Mouse (Mus musculus) bone marrow macrophage, adult 2 months (primary cell): ENCODE results near the gene Krtap28-10.

Source experiments
- CTCF ChIP-seq: IDR thresholded peaks from 2 replicates; pipeline ENCODE4 v1.5.1; 2012; ENCODE audit warnings: low read depth, mild to moderate bottlenecking, low read length, moderate library complexity
- POLR2A ChIP-seq: IDR thresholded peaks from 2 replicates; pipeline ENCODE4 v1.6.1; 2012; ENCODE audit warnings: mild to moderate bottlenecking, low read depth, low read length, borderline replicate concordance

DNA sequence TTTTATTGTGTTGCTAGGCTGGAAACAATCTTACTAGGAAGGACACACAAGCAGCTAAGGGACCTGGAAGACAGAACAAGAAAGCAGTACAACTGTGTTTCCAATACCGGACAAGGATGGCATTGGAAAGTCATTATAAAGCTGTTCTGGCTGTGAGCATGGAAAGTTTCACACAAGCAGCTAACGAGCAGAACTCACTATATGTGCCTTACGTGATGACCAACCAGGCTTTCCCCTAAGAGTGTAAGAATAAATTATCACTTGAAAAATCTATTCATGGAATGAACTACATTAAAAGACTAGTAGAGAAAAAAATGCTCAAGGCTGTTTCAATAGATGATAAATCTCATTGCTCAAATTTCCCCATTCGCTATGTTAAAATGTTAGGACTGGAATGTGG lies 24.3 kb upstream of the Krtap28-10 start:
- no peak for TF ChIP-seq CTCF
- no peak for TF ChIP-seq POLR2A
